Mouse (Mus musculus) forebrain, embryonic 11.5 days (tissue): ENCODE measurements at regions not wholly inside any gene's neighbourhood (a gene's known extent, or its start where the extent isn't known, plus 50 kb on each side); places are given as distances from the start of the nearest gene placed in this dataset.

Source experiments
- ATAC-seq: fragments of 200-750 bp; cut with Nextera tagmentation; replicated peaks from 2 replicates; pipeline ENCODE4 v1.8.0; 2017; ENCODE audit warnings: moderate TSS enrichment; ENCODE audit not compliant: low FRiP score
- DNase-seq: peaks from one replicate; pipeline ENCODE4 v3.0.0-alpha.2; 2017; ENCODE audit warnings: low spot score
- H3K27ac ChIP-seq: fragments of 300-500 bp; sonication (generic); 2 replicates; pipeline ENCODE4 v1.5.1; 2014; ENCODE audit warnings: low read depth, low read length
- H3K27me3 ChIP-seq: fragments of 300-500 bp; sonication (generic); 2 replicates; pipeline ENCODE4 v1.6.1; 2014; ENCODE audit warnings: mild to moderate bottlenecking, low read length, mixed read lengths; ENCODE audit not compliant: control insufficient read depth, insufficient read depth
- H3K36me3 ChIP-seq: fragments of 300-500 bp; sonication (generic); 2 replicates; pipeline ENCODE4 v1.6.1; 2014; ENCODE audit warnings: mild to moderate bottlenecking, low read length, moderate library complexity, mixed read lengths; ENCODE audit not compliant: control insufficient read depth, insufficient read depth
- H3K4me1 ChIP-seq: fragments of 300-500 bp; sonication (generic); replicated peaks from 2 replicates; pipeline ENCODE4 v1.6.1; 2014; ENCODE audit warnings: low read length, mixed read lengths; ENCODE audit not compliant: control insufficient read depth, insufficient read depth
- H3K4me2 ChIP-seq: fragments of 300-500 bp; sonication (generic); 2 replicates; pipeline ENCODE4 v1.6.1; 2014; ENCODE audit warnings: low read depth, mild to moderate bottlenecking, low read length, moderate library complexity, mixed read lengths; ENCODE audit not compliant: severe bottlenecking
- H3K4me3 ChIP-seq: fragments of 300-500 bp; sonication (generic); 2 replicates; pipeline ENCODE4 v1.5.1; 2014; ENCODE audit warnings: low read depth, low read length
- H3K9ac ChIP-seq: fragments of 300-500 bp; sonication (generic); 2 replicates; pipeline ENCODE4 v1.6.1; 2014; ENCODE audit warnings: low read length
- H3K9me3 ChIP-seq: fragments of 300-500 bp; sonication (generic); 2 replicates; pipeline ENCODE4 v1.6.1; 2016; ENCODE audit warnings: low read length, mixed read lengths; ENCODE audit not compliant: control insufficient read depth
- WGBS: fragments of 180-500 bp; shearing (Covaris S2); extraction: QIAGEN DNeasy Blood & Tissue Kit; methylation state at CpG from one replicate; pipeline ENCODE4 v1.1.7; 2014; 5-methylcytosine and 5-hydroxymethylcytosine counted together

DNA sequence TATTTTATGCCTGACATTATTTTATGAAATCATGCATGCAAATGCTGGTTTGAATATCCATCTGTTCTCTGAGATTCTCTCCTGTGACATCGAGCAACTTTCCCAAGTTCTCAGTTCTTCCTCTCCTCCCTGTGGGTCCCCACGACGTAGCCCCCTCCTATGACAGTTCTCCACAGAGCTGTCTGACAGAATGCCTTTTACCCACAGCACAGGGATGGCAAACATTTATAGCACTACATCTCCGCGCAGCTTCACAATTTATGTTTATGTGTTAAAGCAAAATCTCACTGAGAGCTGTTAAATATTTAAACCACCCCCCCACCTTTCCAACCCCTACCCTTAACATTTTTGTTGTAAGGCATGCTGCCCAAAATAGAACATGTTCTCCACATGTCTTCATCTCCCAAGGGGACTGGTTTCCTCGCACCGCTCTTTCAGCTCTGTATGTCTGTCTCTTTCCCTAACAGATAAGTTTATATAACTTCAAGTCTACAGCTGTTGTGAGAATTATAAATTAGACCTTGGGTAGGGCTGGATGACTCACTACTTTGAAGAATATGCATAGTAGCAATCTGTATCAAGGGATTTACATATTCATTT lies 63.5 kb upstream of the Ndst3 start:
- Histone ChIP-seq H3K9me3 (no peaks in the 10 kb centered on the region), H3K27ac (no peak overlapping the region), H3K27me3 (no peaks in the 10 kb centered on the region), H3K4me3 (no peak overlapping the region), H3K9ac (no peak overlapping the region), H3K4me2 (no peak overlapping the region), H3K4me1 (no peaks in the 10 kb centered on the region), H3K36me3 (no peaks in the 10 kb centered on the region)
- WGBS, result 88% methylated on average over 7 of the region's 7 CpGs
- DNase-seq, result no peak
- ATAC-seq, result no peak

DNA sequence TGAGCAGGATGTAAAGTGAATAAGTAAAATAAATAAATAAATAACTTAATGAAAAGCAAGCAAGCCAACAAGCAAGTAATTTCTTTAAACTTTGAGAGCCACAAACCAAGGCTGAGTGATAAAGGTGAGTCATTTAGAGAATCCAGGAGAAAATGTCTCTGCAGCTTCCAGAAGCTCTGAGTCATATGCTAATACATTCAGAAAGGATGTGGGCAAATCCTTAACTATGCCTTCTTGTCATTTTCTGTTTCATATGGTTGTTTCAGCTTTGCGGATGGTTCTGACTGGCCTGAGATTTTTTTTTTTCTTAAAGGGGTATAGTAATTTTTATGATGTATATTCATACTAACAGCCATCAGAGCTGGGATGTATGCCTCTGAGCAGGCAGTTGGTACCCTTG lies 64.3 kb upstream of the Ndst3 start:
- 94% methylated on average over 1 of the region's 1 CpGs for WGBS
- H3K4me1 ChIP-seq, result no peaks in the 10 kb centered on the region

DNA sequence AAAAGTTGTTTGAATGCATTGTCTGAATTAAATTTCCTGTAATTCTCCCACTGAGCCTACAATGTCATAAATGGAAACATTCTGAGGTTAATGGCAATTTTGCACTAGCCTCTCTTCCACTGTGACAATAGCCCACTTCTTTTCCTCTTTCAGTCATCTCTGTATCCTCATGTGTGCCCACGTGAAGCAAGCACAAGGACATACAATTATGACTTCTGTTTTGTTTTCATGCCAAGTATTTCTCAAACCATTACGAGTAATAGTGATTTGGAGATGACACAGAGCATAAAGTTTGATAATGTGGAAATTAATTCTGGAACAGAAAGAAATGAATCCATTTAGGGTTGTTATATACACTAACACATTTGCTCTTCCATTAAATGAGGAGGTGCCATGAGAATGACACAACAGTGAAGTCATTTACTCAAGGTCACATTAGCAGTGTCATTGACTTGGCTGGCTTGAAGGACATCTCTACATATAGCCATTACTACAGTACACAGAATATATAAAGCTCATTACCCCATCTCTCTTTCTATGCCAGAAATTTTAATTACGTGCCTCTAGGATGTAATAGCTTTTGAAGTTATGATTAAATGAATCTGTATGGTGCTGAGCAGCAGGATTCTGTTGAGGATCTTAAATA lies 75.4 kb upstream of the Ndst3 start:
- Histone ChIP-seq H3K4me3 (no peak overlapping the region), H3K27ac (no peak overlapping the region), H3K4me1 (no peaks in the 10 kb centered on the region), H3K9me3 (no peaks in the 10 kb centered on the region), H3K36me3 (no peaks in the 10 kb centered on the region), H3K9ac (no peak overlapping the region), H3K4me2 (no peak overlapping the region), H3K27me3 (no peaks in the 10 kb centered on the region)
- ATAC-seq, result no peak
- no peak for DNase-seq
- 89% methylated on average over 3 of the region's 3 CpGs for WGBS

More for the DNA sequence above, 64.3 kb upstream of the Ndst3 start:
- Histone ChIP-seq H3K4me3 (no peak overlapping the region), H3K36me3 (no peaks in the 10 kb centered on the region), H3K27ac (no peak overlapping the region), H3K9me3 (no peaks in the 10 kb centered on the region), H3K4me2 (no peak overlapping the region), H3K9ac (no peak overlapping the region), H3K27me3 (no peaks in the 10 kb centered on the region)
- DNase-seq, result no peak
- ATAC-seq, result no peak

DNA sequence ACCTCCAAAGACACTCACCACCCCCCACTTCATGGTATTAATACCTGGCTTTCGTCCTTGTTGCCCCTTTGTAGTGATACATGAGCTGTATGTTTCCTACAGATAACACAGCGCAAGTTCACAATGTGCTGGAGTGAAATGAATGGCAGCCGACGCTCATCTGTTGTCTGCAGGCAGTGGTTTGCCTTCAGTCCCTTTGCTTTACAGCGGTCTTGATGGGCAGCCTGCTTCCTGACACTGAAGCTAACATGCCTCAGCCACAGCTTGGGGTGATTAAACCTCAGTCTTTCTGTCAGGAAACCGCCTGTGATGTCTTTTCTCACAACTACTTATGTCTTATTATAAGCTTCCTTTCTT lies 75.9 kb upstream of the Ndst3 start:
- H3K4me3 ChIP-seq, result no peak overlapping the region
- DNase-seq (no peak), ATAC-seq (no peak)

DNA sequence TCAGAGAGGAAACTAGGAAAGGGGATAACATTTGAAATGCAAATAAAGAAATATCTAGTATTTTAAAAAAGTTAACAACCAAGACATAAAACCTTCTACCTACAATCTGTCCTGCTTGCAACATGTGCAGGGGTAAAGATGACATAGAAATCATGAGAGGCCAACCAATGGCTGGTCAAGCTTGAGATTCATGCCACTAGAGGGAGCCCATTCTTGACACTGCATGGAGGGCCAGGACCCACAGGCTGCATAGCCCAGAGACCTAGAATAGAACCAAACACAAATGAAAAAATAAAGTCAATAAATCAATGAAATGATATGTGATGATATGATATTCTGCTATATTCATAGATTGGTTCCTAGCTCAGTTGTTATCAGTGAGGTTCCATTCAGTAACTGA lies 89.9 kb upstream of the Ndst3 start:
- H3K27ac ChIP-seq, result no peak overlapping the region
- no peaks in the 10 kb centered on the region for H3K4me1 ChIP-seq
- H3K9ac ChIP-seq, result no peak overlapping the region
- H3K4me3 ChIP-seq, result no peak overlapping the region
- no peak for DNase-seq
- no peak overlapping the region for H3K4me2 ChIP-seq
- H3K36me3 ChIP-seq, result no peaks in the 10 kb centered on the region
- H3K27me3 ChIP-seq, result no peaks in the 10 kb centered on the region
- ATAC-seq, result peak; percentile 79; the same call in 1 of the 2 replicates
- no peaks in the 10 kb centered on the region for H3K9me3 ChIP-seq

More for the DNA sequence above, 75.9 kb upstream of the Ndst3 start:
- Histone ChIP-seq H3K4me2 (no peak overlapping the region), H3K27ac (no peak overlapping the region), H3K36me3 (no peaks in the 10 kb centered on the region), H3K4me1 (no peaks in the 10 kb centered on the region), H3K27me3 (no peaks in the 10 kb centered on the region), H3K9ac (no peak overlapping the region), H3K9me3 (no peaks in the 10 kb centered on the region)
- 76% methylated on average over 6 of the region's 6 CpGs for WGBS

DNA sequence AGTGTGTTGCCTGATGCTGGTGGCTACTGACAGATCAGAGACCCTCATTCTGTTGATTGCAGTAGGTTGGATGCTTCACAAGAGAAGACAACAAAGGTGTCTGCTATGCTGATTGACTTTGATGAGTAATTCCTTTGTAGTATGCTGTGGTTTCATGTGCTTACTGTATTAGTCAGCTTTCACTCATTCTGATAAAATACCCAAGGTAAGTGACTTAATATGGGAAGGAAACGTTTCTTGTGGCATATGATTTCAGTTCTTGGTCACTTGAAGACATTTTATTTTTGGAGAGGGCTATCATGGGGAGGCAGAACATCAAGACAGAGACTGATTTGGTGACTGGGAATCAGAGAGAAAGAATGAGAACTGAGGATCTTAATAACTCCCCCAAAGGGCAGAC lies 90.9 kb upstream of the Ndst3 start:
- ATAC-seq, result no peak
- H3K27ac ChIP-seq, result no peak overlapping the region
- 73% methylated on average over 1 of the region's 1 CpGs for WGBS

DNA sequence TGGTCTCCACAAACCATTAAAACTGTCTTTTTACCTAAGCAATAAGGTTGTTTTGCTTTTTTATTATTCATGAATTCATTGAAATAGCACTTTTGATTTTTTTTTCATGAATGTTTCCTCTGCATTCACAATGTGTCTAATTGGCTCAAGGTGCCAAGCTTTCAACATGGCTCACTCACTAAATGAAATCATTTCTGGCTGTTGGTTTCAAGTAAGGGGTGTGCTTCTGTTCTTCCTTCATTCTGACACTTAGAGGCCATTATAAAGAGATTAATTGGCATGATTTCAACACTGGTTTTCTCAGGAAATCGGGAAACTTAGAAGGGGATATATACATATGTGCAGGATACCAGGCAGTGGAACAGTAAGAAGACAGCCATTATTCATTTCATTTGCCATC lies 93.5 kb upstream of the Ndst3 start:
- WGBS, result 72% methylated on average over 1 of the region's 1 CpGs

More for the DNA sequence above, 90.9 kb upstream of the Ndst3 start:
- no peaks in the 10 kb centered on the region for H3K9me3 ChIP-seq
- H3K4me2 ChIP-seq, result no peak overlapping the region
- no peaks in the 10 kb centered on the region for H3K4me1 ChIP-seq
- H3K4me3 ChIP-seq, result no peak overlapping the region
- H3K36me3 ChIP-seq, result no peaks in the 10 kb centered on the region
- DNase-seq, result no peak
- no peak overlapping the region for H3K9ac ChIP-seq
- H3K27me3 ChIP-seq, result no peaks in the 10 kb centered on the region

DNA sequence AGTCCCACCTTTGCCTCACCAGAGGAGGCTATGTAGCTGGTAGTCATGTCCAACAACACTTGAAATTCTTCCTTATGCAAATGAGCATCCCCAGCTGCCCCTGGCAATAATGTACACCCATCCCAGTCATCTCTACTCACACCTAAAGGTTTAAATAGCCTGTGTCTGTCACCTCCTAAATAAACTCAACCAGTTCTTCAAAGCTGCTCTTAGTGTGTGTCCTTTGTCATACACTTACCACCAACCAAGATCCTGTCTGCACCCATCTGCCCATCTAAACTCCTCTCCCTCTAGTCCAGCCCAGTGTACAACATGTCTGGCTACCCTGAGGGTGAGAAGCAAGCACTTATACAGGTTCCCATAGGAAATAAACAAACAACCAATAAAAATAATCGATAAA lies 103.4 kb upstream of the Ndst3 start:
- 98% methylated on average over 1 of the region's 1 CpGs for WGBS
- ATAC-seq, result no peak
- H3K27me3 ChIP-seq, result no peaks in the 10 kb centered on the region
- no peaks in the 10 kb centered on the region for H3K4me1 ChIP-seq
- no peak for DNase-seq
- H3K4me3 ChIP-seq, result no peak overlapping the region
- no peaks in the 10 kb centered on the region for H3K36me3 ChIP-seq
- no peak overlapping the region for H3K4me2 ChIP-seq
- no peaks in the 10 kb centered on the region for H3K9me3 ChIP-seq
- H3K27ac ChIP-seq, result no peak overlapping the region
- no peak overlapping the region for H3K9ac ChIP-seq

More for the DNA sequence above, 93.5 kb upstream of the Ndst3 start:
- H3K9me3 ChIP-seq, result no peaks in the 10 kb centered on the region
- no peak overlapping the region for H3K4me3 ChIP-seq
- no peak for ATAC-seq
- H3K27ac ChIP-seq, result no peak overlapping the region
- H3K4me1 ChIP-seq, result no peaks in the 10 kb centered on the region
- no peak for DNase-seq
- no peak overlapping the region for H3K4me2 ChIP-seq
- H3K36me3 ChIP-seq, result no peaks in the 10 kb centered on the region
- H3K9ac ChIP-seq, result no peak overlapping the region
- H3K27me3 ChIP-seq, result no peaks in the 10 kb centered on the region

DNA sequence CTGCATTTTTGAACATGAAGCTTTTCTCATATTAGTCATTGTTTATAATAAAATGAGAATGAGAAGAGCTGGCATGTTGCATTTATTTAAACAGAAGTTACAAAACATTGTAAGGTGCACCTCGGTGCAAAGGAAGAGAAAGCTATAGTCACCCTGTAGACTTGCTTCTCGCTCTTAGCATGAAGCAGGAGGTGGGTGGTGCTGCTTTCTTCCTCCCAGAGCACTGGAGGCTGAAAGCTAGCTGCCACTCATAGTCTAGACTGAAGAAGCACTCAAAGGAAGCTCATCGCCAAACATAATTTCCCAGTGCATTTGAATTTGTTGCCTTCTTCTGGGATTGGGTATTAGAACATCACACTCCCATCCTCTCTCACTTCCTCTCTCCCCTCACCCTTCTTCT lies 114.7 kb upstream of the Ndst3 start:
- H3K4me3 ChIP-seq, result no peak overlapping the region
- DNase-seq (no peak), ATAC-seq (no peak)
- 0 out of 2 replicates have a peak, but pooled peaks cover 2% of the 10 kb centered on the region for H3K4me1 ChIP-seq
- no peaks in the 10 kb centered on the region for H3K27me3 ChIP-seq
- H3K9me3 ChIP-seq, result no peaks in the 10 kb centered on the region
- H3K9ac ChIP-seq, result no peak overlapping the region
- no peak overlapping the region for H3K4me2 ChIP-seq
- WGBS, result 91% methylated on average over 3 of the region's 3 CpGs
- H3K27ac ChIP-seq, result no peak overlapping the region
- H3K36me3 ChIP-seq, result no peaks in the 10 kb centered on the region
